Mouse (Mus musculus) limb, embryonic 12.5 days (tissue): ENCODE data around the gene AC134908.4. TPM values are rescaled to one million over a fixed set of nuclear protein-coding genes. Genes with fewer than 3 reads are reported as not detected.
"Not testable (repeated sequence)": the region's sequence is repeated elsewhere in the genome, so short reads cannot be mapped to it uniquely, and the experiment has no call there.

Source experiments
- ATAC-seq: fragments of 200-750 bp; cut with Nextera tagmentation; 2 replicates; pipeline ENCODE4 v1.8.0; 2017; ENCODE audit warnings: low read depth, moderate TSS enrichment; ENCODE audit not compliant: insufficient number of reproducible peaks, insufficient read depth, low FRiP score, low TSS enrichment
- H3K27ac ChIP-seq: fragments of 300-500 bp; sonication (generic); 2 replicates; pipeline ENCODE4 v1.5.1; 2016; ENCODE audit warnings: mild to moderate bottlenecking, moderate library complexity
- H3K27me3 ChIP-seq: fragments of 300-500 bp; sonication (generic); 2 replicates; pipeline ENCODE4 v1.6.1; 2016; ENCODE audit warnings: mild to moderate bottlenecking, moderate library complexity
- H3K36me3 ChIP-seq: fragments of 300-500 bp; sonication (generic); 2 replicates; pipeline ENCODE4 v1.6.1; 2016; ENCODE audit warnings: mild to moderate bottlenecking, moderate library complexity
- H3K4me1 ChIP-seq: fragments of 300-500 bp; sonication (generic); replicated peaks from 2 replicates; pipeline ENCODE4 v1.6.1; 2016
- H3K4me2 ChIP-seq: fragments of 300-500 bp; sonication (generic); 2 replicates; pipeline ENCODE4 v1.6.1; 2016; ENCODE audit warnings: mild to moderate bottlenecking, moderate library complexity
- H3K4me3 ChIP-seq: fragments of 300-500 bp; sonication (generic); replicated peaks from 2 replicates; pipeline ENCODE4 v1.5.1; 2016; ENCODE audit warnings: mild to moderate bottlenecking
- H3K9ac ChIP-seq: fragments of 300-500 bp; sonication (generic); replicated peaks from 2 replicates; pipeline ENCODE4 v1.6.1; 2016; ENCODE audit warnings: mild to moderate bottlenecking, moderate library complexity
- H3K9me3 ChIP-seq: fragments of 300-500 bp; sonication (generic); 2 replicates; pipeline ENCODE4 v1.6.1; 2016; ENCODE audit warnings: mild to moderate bottlenecking, moderate library complexity
- WGBS: fragments of 180-500 bp; shearing (Covaris S2); methylation state at CpG from one replicate; pipeline ENCODE4 v1.1.7; 2016; 5-methylcytosine and 5-hydroxymethylcytosine counted together
- polyA plus RNA-seq: library from polyadenylated mRNA; unstranded; fragments of >200 nt; fragmentation: Nextera tagmentation; extraction: Ambion mirVana; gene quantifications from 2 replicates; pipeline ENCODE4 v1.2.1, GENCODE M21; 2016

Gene AC134908.4
- polyA plus RNA-seq, 1 experiment from 2014 or later: not detected

DNA sequence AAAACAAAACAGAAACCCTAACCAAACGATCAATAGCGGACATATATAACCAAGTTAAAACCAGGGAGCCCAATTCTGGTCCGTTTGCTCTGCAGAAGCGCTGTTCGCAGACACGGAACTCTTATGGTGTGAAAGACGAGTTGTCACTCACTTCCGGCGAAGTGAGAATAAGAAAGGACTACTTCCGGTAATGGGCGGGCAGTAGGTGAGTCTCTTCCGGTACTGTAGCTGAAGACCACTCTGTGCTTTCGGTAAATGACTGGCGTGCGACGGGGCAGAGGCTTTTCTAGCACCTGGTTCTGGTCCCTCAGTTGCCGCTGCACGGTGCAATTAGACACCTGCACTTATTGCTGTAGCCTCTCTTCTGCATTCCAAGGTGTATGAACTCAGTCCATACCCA is 28.0 kb upstream of the AC134908.4 start, which contains the start of gene Wdr24:
Gene Wdr24, plus strand, starts transcription at position 176 of the 400 bp plus-strand sequence.
- Histone ChIP-seq H3K27ac (0 out of 2 replicates have a peak within 1 kb of the TSS, but pooled peaks have one; percentile 20), H3K4me1 (peaks cover 25% of the 10 kb centered on the region), H3K4me3 (peak within 1 kb of the TSS; percentile 53), H3K9me3 (no peaks in the 10 kb centered on the region), H3K27me3 (peaks cover 38% of the 10 kb centered on the region), H3K9ac (peak within 1 kb of the TSS; percentile 55), H3K4me2 (peak within 1 kb of the TSS; percentile 83), H3K36me3 (peaks cover 28% of the 10 kb centered on the region)
- ATAC-seq: 0 out of 2 replicates have a peak, but pooled peaks have one; percentile 23
- under 1% methylated on average over 18 of the region's 18 CpGs for WGBS

DNA sequence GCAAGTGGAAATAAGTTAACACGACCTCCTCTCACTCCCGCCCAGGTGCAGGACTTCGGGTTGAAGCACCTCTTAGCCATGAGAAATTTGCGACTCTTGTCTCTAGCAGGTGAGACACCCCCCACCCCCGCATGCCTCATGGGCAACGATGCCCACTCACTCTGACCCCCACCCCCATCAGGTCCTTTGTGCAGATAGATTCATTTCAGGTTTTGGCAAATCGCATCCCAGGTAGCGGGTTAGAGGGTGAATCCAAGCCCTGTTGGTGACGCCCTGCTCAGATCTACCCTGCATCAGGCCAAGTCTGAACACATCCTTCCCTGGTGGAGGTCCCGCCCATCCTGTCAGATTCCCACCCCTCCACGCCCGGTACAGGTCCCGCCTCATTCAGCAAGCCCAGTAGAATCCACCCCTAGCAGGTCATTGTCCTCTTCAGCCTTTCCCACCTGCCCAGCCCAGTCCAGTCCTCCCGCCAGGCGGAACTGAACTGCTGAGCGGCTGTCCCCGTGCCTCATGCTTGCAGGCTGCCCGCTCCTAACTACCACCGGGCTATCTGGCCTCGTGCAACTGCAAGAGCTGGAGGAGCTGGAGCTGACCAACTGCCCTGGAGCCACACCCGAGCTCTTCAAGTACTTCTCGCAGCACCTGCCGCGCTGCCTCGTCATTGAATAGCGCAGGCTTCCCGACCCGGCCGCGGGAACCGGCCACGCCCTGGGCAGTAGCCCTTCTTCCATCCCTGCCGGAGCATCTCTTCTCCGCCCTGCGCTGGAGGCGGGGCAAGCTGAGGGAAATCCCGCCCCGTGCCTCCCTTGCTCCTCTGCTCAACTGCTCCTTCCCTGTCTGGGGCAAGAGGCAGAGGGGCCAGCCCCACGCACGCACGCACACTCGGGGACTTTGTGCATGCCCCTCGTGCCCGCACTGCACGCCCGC is 23.7 kb upstream of the AC134908.4 start:
- no peak for ATAC-seq
- 6% methylated on average over 46 of the region's 46 CpGs for WGBS
- Histone ChIP-seq H3K36me3 (no peaks in the 10 kb centered on the region), H3K4me2 (peak overlapping the region; percentile 28), H3K27me3 (peaks cover 72% of the 10 kb centered on the region), H3K4me3 (peak overlapping the region; percentile 14; the same call in 1 of the 2 replicates), H3K9me3 (no peaks in the 10 kb centered on the region), H3K27ac (no peak overlapping the region), H3K9ac (no peak overlapping the region; the same call in 1 of the 2 replicates), H3K4me1 (peaks cover 4% of the 10 kb centered on the region)

DNA sequence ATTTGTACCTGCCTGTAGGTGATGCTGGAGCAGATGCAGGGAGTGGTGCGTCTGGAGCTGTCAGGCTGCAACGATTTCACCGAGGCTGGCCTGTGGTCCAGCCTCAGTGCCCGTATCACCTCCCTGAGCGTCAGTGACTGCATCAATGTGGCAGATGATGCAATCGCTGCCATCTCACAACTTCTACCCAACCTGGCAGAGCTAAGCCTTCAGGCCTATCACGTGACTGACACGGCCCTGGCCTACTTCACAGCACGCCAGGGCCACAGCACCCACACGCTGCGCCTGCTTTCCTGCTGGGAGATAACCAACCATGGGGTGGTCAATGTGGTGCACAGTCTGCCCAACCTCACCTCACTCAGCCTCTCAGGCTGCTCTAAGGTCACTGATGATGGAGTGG is 22.2 kb upstream of the AC134908.4 start:
- 80% methylated on average over 11 of the region's 11 CpGs for WGBS
- Histone ChIP-seq H3K36me3 (no peaks in the 10 kb centered on the region), H3K9ac (no peak overlapping the region), H3K4me1 (no peaks in the 10 kb centered on the region; the same call in 1 of the 2 replicates), H3K4me2 (no peak overlapping the region), H3K27me3 (peaks cover 84% of the 10 kb centered on the region), H3K4me3 (no peak overlapping the region), H3K27ac (no peak overlapping the region), H3K9me3 (no peaks in the 10 kb centered on the region)
- ATAC-seq: no peak

DNA sequence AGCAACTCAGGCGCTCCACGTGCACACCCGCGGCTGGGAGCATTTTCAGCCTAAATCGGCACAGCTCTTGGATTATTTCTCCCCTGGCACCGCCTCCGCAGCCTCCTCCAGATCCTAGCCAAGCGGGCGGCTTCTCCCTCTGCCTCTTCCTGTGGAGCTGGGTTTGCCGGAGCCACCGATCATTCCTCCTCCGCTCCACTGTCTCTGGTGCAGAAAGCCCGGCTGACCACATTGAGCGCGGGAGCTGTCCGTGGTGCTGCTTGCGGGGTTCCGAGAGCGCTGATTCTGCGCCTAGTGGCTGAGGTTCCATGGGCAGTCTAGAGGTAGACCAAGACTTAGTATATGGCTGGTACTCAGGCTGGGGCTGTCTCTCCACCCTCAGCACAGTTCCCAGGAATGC is 18.0 kb upstream of the AC134908.4 start:
- H3K9ac ChIP-seq: no peak overlapping the region
- peaks cover 88% of the 10 kb centered on the region for H3K27me3 ChIP-seq
- H3K4me1 ChIP-seq: peaks cover 8% of the 10 kb centered on the region
- no peak; the same call in 1 of the 2 replicates for ATAC-seq
- H3K4me2 ChIP-seq: no peak overlapping the region
- WGBS: 4% methylated on average over 20 of the region's 20 CpGs
- H3K4me3 ChIP-seq: no peak overlapping the region
- no peaks in the 10 kb centered on the region for H3K36me3 ChIP-seq
- no peak overlapping the region for H3K27ac ChIP-seq
- no peaks in the 10 kb centered on the region for H3K9me3 ChIP-seq

DNA sequence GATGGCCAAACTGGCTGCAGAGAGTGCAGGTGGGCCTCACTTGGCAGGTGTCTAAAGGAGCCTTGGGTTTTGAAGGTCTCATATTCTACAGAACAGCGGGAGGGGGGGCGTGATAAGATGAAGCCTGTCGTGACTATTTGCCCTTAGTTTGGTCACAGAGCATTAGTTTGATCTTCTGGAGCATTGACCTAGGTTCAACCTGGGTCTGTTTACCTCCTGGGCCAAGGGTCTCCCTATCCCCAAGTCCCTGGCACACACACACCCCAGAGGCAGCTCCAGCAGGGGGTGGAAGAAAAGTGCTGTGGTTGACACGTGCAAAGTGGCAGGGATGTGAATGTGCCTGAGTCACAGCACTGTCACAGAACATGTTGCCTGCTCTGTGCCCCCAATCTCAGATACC is 15.4 kb upstream of the AC134908.4 start:
- Histone ChIP-seq H3K27me3 (peaks cover 83% of the 10 kb centered on the region), H3K9ac (no peak overlapping the region), H3K4me2 (no peak overlapping the region), H3K4me1 (peaks cover 8% of the 10 kb centered on the region), H3K27ac (no peak overlapping the region), H3K4me3 (no peak overlapping the region), H3K36me3 (no peaks in the 10 kb centered on the region), H3K9me3 (no peaks in the 10 kb centered on the region)
- ATAC-seq: no peak
- 72% methylated on average over 4 of the region's 4 CpGs for WGBS

DNA sequence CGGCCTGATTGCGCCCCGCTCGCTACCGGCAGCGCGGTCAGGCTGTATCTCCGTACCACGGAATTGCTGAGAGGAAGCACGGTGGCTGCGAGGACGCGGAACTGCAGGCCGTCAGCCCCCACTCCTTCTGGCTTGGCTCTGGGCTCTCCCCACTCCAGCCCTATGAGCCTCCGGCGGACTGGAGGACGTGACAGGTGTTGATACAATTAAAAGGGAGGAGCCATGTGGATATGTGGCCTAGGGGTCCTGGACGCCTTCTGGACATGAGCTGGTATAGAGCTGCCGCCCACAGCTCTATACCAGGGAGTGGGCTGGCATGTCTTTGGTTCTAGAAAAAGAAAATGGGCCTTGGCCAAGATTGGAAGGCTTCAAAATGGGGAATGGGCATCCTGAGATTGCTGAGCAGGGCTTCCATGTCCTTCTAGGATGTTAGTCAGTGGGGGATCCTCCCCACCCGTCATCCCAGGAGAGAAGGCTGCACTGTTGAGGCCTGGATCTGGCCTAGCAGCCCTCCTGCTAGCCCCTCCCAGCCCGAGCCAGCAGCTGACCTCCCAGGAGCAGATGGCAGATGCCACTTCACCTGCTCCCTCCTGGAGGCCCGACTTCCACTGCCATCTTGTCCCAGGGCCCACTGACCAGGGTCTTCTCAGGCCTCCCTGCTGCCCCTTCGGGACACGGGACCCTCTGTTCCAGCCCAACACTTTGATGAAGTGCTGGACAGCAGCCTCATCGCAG is 14.3 kb upstream of the AC134908.4 start:
- no peak; the same call in 1 of the 2 replicates for ATAC-seq
- Histone ChIP-seq H3K4me1 (peaks cover 8% of the 10 kb centered on the region), H3K9ac (peak overlapping the region; percentile 66), H3K4me2 (peak overlapping the region; percentile 96), H3K4me3 (peak overlapping the region; percentile 71), H3K36me3 (no peaks in the 10 kb centered on the region), H3K27me3 (peaks cover 81% of the 10 kb centered on the region), H3K9me3 (no peaks in the 10 kb centered on the region), H3K27ac (no peak overlapping the region)
- WGBS: 12% methylated on average over 25 of the region's 25 CpGs

DNA sequence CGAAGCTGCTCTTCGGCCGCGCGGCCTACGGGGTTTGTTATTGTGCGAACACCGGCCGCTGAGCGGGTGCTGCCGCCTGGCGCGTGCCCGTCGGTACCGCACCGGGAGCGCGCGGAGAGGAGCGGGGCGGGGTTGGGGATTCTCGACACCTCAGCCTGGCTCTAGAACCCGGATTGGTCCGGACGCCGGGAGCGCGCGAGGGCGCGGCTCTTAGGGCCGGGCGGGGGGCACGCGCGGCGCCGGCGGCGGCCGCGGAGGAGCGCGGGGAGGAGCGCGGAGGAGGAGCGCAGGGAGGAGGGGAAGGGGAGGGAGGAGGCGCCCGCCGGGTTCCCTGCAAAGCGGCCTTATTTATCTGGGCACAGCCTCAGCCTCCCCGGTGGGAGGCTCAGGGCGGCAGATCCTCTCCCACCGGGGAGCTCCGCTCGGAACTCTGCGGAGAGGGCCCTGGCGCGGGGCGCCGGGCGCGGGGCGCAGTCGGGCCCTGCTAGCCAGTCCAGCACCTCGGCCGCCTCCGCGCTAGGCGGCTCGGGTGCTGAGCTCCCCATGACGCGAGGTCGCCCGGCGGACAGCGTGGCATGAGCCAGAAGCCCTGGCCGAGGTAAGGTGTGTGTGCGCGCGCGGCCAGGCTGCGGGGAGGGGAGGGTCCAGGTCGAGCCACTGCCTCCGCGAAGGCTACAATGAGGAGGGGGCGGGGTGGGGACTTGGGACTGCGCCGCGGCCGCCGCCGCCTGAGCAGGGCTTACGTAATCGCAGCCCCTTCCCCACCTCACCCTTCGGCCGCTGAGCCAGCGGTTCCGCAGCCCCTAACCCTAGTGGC is 13.5 kb upstream of the AC134908.4 start, which contains the start of gene Fbxl16:
Gene Fbxl16, plus strand, starts transcription at position 297 of the 817 bp plus-strand sequence.
- Histone ChIP-seq H3K27ac (no peak within 1 kb of the TSS), H3K9ac (peak within 1 kb of the TSS; percentile 66), H3K4me3 (peak within 1 kb of the TSS; percentile 71), H3K27me3 (peaks cover 79% of the 10 kb centered on the region), H3K4me2 (peak within 1 kb of the TSS; percentile 96), H3K9me3 (no peaks in the 10 kb centered on the region), H3K4me1 (peaks cover 8% of the 10 kb centered on the region), H3K36me3 (no peaks in the 10 kb centered on the region)
- WGBS: under 1% methylated on average over 97 of the region's 100 CpGs
- ATAC-seq: peak; percentile 60

DNA sequence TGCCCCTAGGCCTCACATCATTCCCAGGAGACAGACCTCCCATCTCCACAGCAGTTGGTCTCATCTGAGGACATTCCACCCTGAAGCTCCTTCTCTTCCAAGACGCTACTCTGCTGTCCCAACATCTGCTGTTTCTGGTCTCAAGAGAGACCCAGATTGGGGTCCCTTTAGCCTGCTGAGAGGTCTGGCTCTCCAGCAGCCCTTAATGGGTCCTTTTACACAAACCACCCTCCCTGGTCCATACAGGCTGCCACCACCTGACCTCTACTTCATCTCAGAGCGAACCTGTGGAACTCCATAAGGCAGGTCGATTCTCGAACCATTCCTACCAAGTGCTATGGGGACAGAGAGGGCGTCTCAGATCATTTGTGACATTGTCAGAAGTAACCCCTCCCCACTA is 12.6 kb upstream of the AC134908.4 start:
- Histone ChIP-seq H3K27ac (no peak overlapping the region), H3K9ac (0 out of 2 replicates have a peak overlapping the region, but pooled peaks have one; percentile 66)
- WGBS: 42% methylated on average over 5 of the region's 5 CpGs

DNA sequence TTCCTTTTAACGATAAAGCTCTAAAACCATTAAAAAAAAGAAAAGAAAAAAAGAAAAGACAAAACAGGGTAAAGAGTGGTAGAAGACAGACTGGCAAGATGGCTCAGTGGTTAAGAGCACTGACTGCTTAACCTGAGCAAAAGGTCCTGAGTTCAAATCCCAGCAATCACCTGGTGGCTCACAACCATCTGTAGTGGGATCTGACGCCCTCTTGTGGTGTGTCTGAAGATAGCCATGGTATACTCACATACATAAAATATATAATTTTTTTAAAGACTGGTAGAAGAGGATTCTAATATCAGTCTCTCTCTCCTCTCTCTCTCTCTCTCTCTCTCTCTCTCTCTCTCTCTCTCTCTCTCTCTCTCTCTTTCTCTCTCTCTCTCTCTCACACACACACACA is 12.0 kb upstream of the AC134908.4 start:
- H3K9me3 ChIP-seq, ATAC-seq, H3K36me3 ChIP-seq, H3K4me1 ChIP-seq, H3K4me2 ChIP-seq, H3K27ac ChIP-seq, H3K9ac ChIP-seq, H3K4me3 ChIP-seq: not testable (repeated sequence)
- 47% methylated on average over 2 of the region's 2 CpGs for WGBS
- peaks cover 79% of the 10 kb centered on the region for H3K27me3 ChIP-seq

More for the DNA sequence above, 12.6 kb upstream of the AC134908.4 start:
- no peak for ATAC-seq
- peak overlapping the region; percentile 96 for H3K4me2 ChIP-seq
- peaks cover 8% of the 10 kb centered on the region for H3K4me1 ChIP-seq
- H3K27me3 ChIP-seq: peaks cover 79% of the 10 kb centered on the region
- H3K9me3 ChIP-seq: no peaks in the 10 kb centered on the region
- H3K36me3 ChIP-seq: no peaks in the 10 kb centered on the region
- H3K4me3 ChIP-seq: peak overlapping the region; percentile 71; the same call in 1 of the 2 replicates

DNA sequence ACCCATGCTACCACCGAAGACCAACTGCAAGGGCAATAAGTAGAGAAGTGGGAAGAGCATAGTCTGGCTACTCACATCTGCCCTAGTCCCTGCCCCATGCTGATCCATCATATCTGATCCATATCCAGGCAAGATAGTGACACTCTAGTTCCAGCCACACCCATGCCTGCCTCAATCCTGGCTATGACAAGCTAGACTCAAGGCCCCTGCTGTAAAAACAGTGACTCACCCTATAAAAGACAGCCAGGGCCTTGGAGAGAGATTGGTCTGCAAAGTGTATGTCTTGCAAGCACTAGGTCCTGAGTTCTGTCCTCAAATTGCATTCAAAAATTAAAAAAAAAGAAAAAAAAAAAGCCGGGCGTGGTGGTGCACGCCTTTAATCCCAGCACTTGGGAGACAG is 11.0 kb upstream of the AC134908.4 start:
- no peaks in the 10 kb centered on the region for H3K36me3 ChIP-seq
- no peak overlapping the region for H3K4me2 ChIP-seq
- WGBS: 74% methylated on average over 4 of the region's 4 CpGs
- peaks cover 8% of the 10 kb centered on the region for H3K4me1 ChIP-seq
- H3K9ac ChIP-seq: no peak overlapping the region
- no peak overlapping the region for H3K4me3 ChIP-seq
- no peak for ATAC-seq
- H3K9me3 ChIP-seq: no peaks in the 10 kb centered on the region
- H3K27ac ChIP-seq: no peak overlapping the region
- H3K27me3 ChIP-seq: peaks cover 75% of the 10 kb centered on the region
